Mouse (Mus musculus) kidney, embryonic 14.5 days (tissue): ENCODE measurements around the gene 0610030E20Rik. TPM values are rescaled to one million over a fixed set of nuclear protein-coding genes. Genes with fewer than 3 reads are reported as not detected.

ENCODE experiments used
- ATAC-seq: fragments of 200-750 bp; cut with Nextera tagmentation; 2 replicates; pipeline ENCODE4 v1.8.0; 2017; ENCODE audit warnings: moderate number of reproducible peaks, mild to moderate bottlenecking, moderate TSS enrichment, moderate library complexity; ENCODE audit not compliant: low FRiP score, low TSS enrichment
- H3K27ac ChIP-seq: fragments of 300-500 bp; sonication (generic); 2 replicates; pipeline ENCODE4 v1.5.1; 2014; ENCODE audit warnings: low read depth, mild to moderate bottlenecking, low read length, moderate library complexity, mixed read lengths
- H3K27me3 ChIP-seq: fragments of 300-500 bp; sonication (generic); 2 replicates; pipeline ENCODE4 v1.6.1; 2014; ENCODE audit warnings: mild to moderate bottlenecking, low read length; ENCODE audit not compliant: control insufficient read depth, insufficient read depth
- H3K36me3 ChIP-seq: fragments of 300-500 bp; sonication (generic); 2 replicates; pipeline ENCODE4 v1.6.1; 2014; ENCODE audit warnings: low read length, mixed read lengths; ENCODE audit not compliant: control insufficient read depth, insufficient read depth
- H3K4me1 ChIP-seq: fragments of 300-500 bp; sonication (generic); 2 replicates; pipeline ENCODE4 v1.6.1; 2014; ENCODE audit warnings: low read length, mixed read lengths; ENCODE audit not compliant: control insufficient read depth, insufficient read depth
- H3K4me2 ChIP-seq: fragments of 300-500 bp; sonication (generic); replicated peaks from 2 replicates; pipeline ENCODE4 v1.6.1; 2014; ENCODE audit warnings: low read depth, mild to moderate bottlenecking, low read length
- H3K4me3 ChIP-seq: fragments of 300-500 bp; sonication (generic); 2 replicates; pipeline ENCODE4 v1.5.1; 2014; ENCODE audit warnings: mild to moderate bottlenecking, low read length
- H3K9ac ChIP-seq: fragments of 300-500 bp; sonication (generic); 2 replicates; pipeline ENCODE4 v1.6.1; 2014; ENCODE audit warnings: low read depth, mild to moderate bottlenecking, low read length, moderate library complexity
- H3K9me3 ChIP-seq: fragments of 300-500 bp; sonication (generic); 2 replicates; pipeline ENCODE4 v1.6.1; 2016; ENCODE audit warnings: low read length; ENCODE audit not compliant: control insufficient read depth
- WGBS: fragments of 180-500 bp; shearing (Covaris S2); extraction: QIAGEN DNeasy Blood & Tissue Kit; methylation state at CpG from one replicate; pipeline ENCODE4 v1.1.7; 2014; 5-methylcytosine and 5-hydroxymethylcytosine counted together
- polyA plus RNA-seq: library from polyadenylated mRNA; unstranded; fragments of >200 nt; fragmentation: Nextera tagmentation; extraction: Ambion mirVana; gene quantifications from 2 replicates; pipeline ENCODE4 v1.2.1, GENCODE M21; 2014

The 0610030E20Rik gene
- polyA plus RNA-seq, 1 experiment from 2014 or later, result 29.8 TPM

DNA sequence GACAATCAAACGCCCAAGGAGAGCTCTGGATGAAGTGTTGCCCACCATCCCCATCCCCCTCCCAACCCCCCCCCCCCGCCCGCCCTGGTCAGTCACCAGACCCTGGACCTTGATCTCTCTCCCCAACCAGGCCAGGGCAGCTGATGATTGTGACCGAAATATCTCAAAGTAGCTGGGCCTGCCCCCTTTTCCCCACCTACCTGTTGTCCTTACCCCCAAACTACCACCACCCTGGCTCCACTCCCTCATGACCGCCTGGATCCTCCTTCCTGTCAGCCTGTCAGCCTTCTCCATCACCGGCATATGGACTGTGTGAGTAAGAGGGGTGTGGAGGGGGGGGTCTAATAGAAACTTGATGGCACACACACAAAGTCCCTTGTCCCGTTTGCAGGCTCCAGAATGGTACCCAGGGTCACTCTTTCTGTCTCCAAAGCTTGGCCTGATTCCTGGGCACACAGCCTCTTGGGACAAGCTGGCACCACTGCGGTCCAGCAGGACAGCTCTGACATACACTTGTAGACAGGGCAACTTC, 8.9 kb downstream of the 0610030E20Rik start:
- peak overlapping the region; percentile 50 for H3K9ac ChIP-seq
- peaks cover 28% of the 10 kb centered on the region for H3K36me3 ChIP-seq
- H3K4me1 ChIP-seq, result peaks cover 9% of the 10 kb centered on the region
- H3K27me3 ChIP-seq, result no peaks in the 10 kb centered on the region
- ATAC-seq, result peak; percentile 13
- no peak overlapping the region for H3K27ac ChIP-seq
- WGBS, result 37% methylated on average over 8 of the region's 8 CpGs
- no peaks in the 10 kb centered on the region for H3K9me3 ChIP-seq
- H3K4me3 ChIP-seq, result peak overlapping the region; percentile 59
- peak overlapping the region; percentile 88 for H3K4me2 ChIP-seq

DNA sequence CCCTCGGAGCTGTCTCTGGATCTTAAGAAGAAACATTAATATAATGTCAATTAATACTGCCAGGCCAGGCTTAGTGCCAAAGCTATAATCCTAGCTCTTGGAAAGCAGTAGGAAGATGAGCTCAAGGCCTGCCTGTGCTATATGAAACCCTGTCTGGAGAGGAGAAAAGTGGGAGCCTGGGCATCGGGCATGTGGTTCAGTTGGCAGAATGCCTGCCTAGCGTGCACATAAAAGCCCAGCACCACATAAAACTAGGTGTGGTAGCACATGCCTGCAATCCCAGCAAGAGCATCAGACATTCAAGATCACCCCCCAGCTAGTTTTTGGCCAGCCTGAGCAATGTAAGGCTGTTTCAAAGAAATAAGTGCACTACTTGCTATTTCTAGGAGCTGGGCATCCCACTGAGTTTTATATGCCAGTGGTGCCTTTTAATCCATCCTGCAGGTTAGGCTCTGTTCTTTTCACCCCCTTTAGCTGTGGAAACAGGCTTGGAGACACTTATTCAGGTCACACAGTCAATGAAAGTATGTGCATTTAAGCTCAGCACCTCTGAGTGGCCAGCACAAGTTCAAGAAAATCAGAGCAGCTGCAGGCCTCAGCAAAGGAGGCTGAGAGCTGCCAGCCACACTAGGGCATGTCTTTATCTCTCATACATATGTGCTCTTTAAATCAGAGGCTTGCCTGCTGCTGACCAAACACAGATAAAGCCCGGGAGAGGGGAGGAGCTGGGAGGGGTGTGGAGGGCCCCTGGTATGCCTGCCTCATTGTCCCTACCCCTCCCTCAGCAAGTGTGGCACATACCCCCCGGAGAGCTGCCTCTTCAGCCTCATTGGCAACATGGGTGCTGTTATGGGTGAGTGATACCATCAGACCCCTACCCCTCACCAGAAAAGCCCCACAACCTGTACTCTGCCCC, 10.3 kb downstream of the 0610030E20Rik start:
- peaks cover 28% of the 10 kb centered on the region for H3K36me3 ChIP-seq
- H3K4me3 ChIP-seq, result no peak overlapping the region
- no peak overlapping the region for H3K4me2 ChIP-seq
- no peaks in the 10 kb centered on the region for H3K9me3 ChIP-seq
- H3K9ac ChIP-seq, result no peak overlapping the region
- no peak overlapping the region for H3K27ac ChIP-seq
- 85% methylated on average over 5 of the region's 5 CpGs for whole genome bisulfite sequencing
- no peak for ATAC-seq
- H3K4me1 ChIP-seq, result peaks cover 16% of the 10 kb centered on the region
- H3K27me3 ChIP-seq, result no peaks in the 10 kb centered on the region

DNA sequence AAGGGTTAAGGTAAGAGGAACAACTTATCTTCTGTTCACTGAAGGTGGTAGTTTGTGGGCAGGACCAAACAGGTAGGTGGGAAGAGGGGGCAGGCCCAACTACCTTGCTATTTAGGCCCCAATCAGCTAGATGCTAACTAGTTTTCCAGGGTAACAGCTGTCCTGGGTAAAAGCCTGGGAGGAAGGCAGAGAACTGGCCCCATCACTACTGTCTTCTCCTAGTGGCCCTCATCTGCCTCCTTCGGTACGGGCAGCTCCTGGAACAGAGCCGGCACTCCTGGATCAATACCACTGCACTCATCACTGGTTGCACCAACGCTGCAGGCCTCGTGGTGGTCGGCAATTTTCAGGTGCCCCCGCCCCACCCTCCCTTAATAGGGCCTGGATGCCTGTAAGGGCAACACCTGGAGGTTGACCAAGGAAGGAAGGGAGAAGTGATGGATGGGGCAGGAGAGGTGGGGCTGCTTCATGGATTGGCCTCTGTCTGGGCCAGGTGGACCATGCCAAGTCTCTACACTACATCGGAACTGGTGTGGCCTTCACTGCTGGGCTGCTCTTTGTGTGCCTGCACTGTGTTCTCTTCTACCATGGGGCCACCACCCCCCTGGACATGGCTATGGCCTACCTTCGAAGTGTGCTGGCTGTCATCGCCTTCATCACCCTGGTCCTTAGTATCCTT, 11.1 kb downstream of the 0610030E20Rik start:
- peaks cover 28% of the 10 kb centered on the region for H3K36me3 ChIP-seq
- H3K4me1 ChIP-seq, result peaks cover 20% of the 10 kb centered on the region
- no peaks in the 10 kb centered on the region for H3K9me3 ChIP-seq
- H3K4me3 ChIP-seq, result no peak overlapping the region
- 89% methylated on average over 10 of the region's 10 CpGs for WGBS
- no peak for ATAC-seq
- H3K27ac ChIP-seq, result no peak overlapping the region
- no peak overlapping the region for H3K4me2 ChIP-seq
- no peaks in the 10 kb centered on the region for H3K27me3 ChIP-seq
- H3K9ac ChIP-seq, result no peak overlapping the region

DNA sequence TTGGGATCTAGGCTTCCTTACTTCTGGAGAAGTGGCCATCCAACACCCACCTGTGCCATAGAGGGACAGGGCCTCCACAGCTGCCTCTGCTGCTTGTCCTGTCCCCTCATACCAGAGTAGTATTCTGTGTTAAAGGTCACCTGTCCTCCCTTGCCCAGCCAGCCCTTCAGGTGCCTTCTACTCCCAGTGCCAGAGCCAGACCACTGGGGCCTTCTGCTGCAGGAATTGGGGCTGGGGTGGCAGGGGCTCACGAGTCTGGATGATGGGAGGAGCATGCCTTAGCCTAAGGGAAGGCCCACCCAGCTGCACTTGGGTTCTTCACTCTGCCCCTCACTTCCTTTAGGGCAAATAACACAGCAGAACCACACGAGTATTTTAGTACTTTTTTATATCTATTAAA, 12.2 kb downstream of the 0610030E20Rik start:
- no peak overlapping the region for H3K4me2 ChIP-seq
- no peaks in the 10 kb centered on the region for H3K27me3 ChIP-seq
- H3K9me3 ChIP-seq, result no peaks in the 10 kb centered on the region
- no peak overlapping the region for H3K27ac ChIP-seq
- H3K36me3 ChIP-seq, result peaks cover 28% of the 10 kb centered on the region
- H3K4me1 ChIP-seq, result peaks cover 20% of the 10 kb centered on the region
- ATAC-seq, result no peak
- no peak overlapping the region for H3K4me3 ChIP-seq
- H3K9ac ChIP-seq, result no peak overlapping the region
- WGBS, result 74% methylated on average over 2 of the region's 2 CpGs

DNA sequence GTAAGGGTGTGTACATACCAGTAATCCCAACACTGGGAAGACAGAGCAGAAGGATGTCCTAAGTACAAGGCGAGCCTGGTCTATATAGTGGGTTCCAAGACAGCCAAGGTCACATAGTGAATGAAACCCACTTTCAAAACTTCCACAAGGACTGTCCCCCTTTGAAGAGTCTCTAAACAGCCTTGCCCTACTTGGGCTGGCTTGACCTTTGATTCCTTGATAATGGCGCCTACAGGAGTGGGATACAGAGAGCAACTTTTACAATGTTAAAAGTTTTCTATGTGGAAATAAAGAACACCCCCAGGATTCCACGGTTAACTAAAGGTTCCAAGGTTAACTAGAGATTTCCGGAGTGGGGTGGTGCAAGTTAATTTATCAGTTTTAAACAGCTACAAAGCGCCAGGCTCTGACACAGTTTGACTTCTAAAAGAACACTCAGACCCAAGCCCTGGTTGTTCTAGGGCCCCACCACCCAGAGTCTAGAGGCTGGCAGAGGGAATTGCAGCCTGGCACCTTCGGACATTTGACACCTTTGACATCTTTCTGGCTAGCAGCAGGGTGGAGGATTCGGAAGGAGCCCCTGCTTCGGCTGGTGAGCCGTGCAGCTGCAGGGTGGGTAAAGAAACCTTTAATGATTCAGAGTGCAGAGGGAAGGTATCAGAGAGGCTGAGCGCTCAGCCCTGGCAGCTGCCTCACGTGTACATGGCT, 12.9 kb downstream of the 0610030E20Rik start:
- H3K27ac ChIP-seq, result no peak overlapping the region
- no peaks in the 10 kb centered on the region for H3K9me3 ChIP-seq
- ATAC-seq, result no peak
- H3K4me3 ChIP-seq, result no peak overlapping the region
- H3K4me2 ChIP-seq, result no peak overlapping the region
- H3K4me1 ChIP-seq, result peaks cover 20% of the 10 kb centered on the region
- peaks cover 28% of the 10 kb centered on the region for H3K36me3 ChIP-seq
- H3K27me3 ChIP-seq, result no peaks in the 10 kb centered on the region
- WGBS, result 72% methylated on average over 11 of the region's 11 CpGs
- H3K9ac ChIP-seq, result no peak overlapping the region

DNA sequence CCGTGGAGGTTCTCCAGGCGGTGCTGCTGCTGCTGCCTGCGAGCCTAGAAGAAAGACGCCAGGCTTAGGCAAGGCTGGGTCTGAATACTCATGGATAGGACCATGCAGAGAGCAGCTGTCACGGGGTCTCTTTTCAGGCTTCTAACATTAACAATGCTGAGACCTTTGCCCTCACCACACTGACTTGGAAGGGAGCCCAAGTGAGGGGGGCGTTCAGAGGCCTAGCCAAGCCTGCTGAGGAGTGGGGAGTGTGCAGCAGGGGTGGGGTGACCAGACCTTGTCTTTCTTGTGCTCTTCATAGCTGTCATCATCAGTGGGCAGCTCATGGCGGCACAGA, 13.4 kb downstream of the 0610030E20Rik start:
- WGBS, result 75% methylated on average over 7 of the region's 7 CpGs
- H3K4me1 ChIP-seq, result peaks cover 20% of the 10 kb centered on the region
- H3K36me3 ChIP-seq, result peaks cover 28% of the 10 kb centered on the region
- no peaks in the 10 kb centered on the region for H3K9me3 ChIP-seq
- 0 out of 2 replicates have a peak overlapping the region, but pooled peaks have one; percentile 8 for H3K4me2 ChIP-seq
- no peaks in the 10 kb centered on the region for H3K27me3 ChIP-seq
- H3K4me3 ChIP-seq, result no peak overlapping the region
- no peak overlapping the region for H3K9ac ChIP-seq
- no peak for ATAC-seq
- H3K27ac ChIP-seq, result no peak overlapping the region

DNA sequence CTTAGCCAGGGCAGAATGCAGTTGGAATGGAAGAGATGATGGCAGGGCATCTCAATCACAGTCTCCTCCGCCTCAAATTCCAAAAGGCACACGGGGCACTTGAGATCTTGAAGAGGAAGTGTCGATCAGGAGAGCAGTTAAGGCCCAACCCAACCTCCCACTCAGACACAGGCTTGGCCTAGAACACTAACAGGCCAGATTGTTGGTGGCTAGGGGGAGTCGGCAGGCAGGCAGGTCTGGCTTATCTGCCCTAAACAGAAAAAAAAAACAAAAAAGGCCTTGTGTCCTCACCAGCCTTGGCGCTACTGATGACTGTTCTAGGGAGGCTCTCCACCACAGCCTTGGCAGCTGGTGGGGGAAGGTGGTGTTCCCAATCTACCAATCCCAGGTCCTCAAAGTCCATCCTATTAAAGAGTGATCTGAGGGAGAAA, 14.0 kb downstream of the 0610030E20Rik start:
- H3K9ac ChIP-seq, result peak overlapping the region; percentile 82; the same call in 1 of the 2 replicates
- no peak for ATAC-seq
- no peaks in the 10 kb centered on the region for H3K27me3 ChIP-seq
- H3K36me3 ChIP-seq, result peaks cover 28% of the 10 kb centered on the region
- no peaks in the 10 kb centered on the region for H3K9me3 ChIP-seq
- peak overlapping the region; percentile 80 for H3K4me2 ChIP-seq
- H3K4me3 ChIP-seq, result peak overlapping the region; percentile 79
- 58% methylated on average over 5 of the region's 5 CpGs for WGBS
- H3K4me1 ChIP-seq, result peaks cover 20% of the 10 kb centered on the region
- no peak overlapping the region for H3K27ac ChIP-seq

DNA sequence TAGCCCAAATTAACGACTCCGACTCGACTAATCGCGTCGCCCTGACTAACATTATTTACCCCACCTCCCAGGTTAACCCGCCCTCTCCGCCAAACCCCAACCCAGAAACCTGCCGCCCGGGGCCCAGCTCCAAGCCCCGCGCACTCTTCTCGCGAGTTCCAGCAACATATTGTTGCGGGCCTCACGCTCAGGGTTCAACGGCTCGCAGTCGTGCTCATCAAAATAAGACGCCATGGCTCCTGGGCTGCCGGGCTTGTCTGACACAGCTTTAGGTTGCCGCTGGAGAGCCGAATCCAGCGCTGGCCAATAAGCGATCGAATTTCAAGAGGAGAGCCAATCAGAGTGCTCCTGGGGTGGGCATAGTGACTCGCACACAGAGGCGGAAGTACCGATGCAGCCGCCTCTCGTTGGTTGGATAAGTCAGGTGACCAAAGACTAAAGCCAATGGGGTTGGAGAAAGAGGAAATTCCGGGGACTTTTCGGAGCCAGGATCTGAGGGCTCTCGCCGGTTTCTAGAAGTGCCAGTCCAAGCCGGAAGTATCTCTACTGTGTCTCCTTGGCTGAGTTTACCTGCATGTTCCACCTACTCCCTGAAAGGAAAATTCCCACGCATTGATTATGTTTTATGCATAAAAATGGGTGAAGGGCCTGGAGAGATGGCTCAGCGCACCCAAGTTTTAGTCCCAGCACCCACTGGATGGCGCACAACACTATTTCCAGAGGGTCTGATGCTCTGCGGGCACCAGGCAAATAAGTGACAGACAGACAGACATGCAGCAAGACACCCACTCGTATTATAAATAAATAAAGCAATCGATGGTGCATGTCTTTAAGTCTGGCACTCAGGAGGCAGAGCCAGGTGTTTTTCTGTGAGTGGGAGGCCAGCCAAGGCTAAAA, 15.3 kb downstream of the 0610030E20Rik start:
- Histone ChIP-seq H3K4me2 (peak overlapping the region; percentile 80), H3K4me3 (peak overlapping the region; percentile 79), H3K27ac (peak overlapping the region; percentile 83), H3K9ac (peak overlapping the region; percentile 82), H3K36me3 (peaks cover 25% of the 10 kb centered on the region), H3K4me1 (peaks cover 20% of the 10 kb centered on the region), H3K9me3 (no peaks in the 10 kb centered on the region), H3K27me3 (no peaks in the 10 kb centered on the region)
- ATAC-seq, result peak; percentile 98
- WGBS, result under 1% methylated on average over 42 of the region's 42 CpGs
